Mouse (Mus musculus): ENCODE measurements around the gene Ptprd.

Ptprd gene

DNA sequence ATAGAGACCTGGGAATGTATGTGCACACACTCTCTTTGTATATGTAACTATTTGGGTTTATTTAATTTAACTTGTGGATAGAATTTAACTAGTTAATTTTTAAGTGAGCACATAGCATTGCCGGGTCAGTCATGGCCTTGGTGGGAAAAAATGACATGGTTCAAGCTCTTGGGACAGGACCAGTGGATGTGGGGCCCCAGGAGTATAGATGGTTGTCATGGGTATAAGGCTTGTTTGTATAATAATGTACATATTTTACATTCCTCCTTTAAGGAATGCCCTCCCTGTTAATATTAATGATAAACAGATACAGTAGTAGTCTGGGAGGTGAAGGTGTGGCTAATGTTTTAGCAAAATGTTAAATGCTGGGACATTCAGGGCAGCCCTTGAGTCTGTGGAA is 962.8 kb downstream of the Ptprd start:
- no peak for DNase-seq (ENCODE audit: low spot score)

DNA sequence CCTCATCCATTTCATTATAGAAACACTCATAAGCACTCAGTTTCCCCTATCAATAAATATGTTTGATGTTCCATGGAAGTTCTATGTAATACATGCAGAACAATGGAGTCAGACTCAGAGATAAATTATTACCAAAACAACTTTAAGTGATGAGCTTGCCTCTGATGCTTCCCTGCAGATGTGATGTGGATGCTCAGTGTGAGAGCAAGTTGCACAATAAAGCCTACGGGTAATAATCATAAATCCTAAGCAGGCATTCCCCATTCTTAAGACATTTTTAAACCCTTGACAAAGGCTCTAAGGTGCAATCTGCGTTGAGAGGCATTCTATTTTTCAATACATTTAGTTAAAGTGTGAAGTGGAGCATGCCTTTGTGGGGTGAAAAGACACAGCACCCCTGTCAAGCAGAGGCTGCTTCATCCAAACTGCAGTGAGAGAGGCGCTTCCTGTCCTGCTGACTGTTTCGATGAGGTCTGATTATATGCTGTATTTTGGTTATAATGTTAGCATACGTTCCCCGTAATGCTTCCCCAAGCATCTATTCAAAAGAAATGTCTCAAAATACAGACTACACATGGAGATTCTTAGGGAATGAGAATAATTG is 969.8 kb downstream of the Ptprd start:
- no peak for DNase-seq (ENCODE audit: low spot score)

DNA sequence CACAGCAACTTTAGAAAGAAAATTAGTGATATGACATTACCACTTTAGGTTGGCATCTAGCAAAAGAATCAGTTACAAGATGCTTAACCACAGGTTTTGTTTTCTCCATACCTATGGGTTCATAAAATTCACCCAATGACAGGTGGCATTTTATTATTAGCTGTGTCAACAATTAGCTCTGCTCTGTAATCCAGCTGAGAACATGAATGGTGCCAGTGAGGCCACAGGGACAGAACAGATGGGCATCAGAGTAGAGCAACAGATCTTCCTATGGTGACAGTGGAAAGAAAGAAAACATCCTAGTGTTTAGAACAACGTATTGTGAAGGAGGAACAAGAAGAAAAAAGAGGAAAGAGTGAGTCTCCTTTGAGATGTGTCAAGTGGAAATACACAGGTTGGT is 973.6 kb downstream of the Ptprd start:
- DNase-seq (ENCODE audit: low spot score): no peak

DNA sequence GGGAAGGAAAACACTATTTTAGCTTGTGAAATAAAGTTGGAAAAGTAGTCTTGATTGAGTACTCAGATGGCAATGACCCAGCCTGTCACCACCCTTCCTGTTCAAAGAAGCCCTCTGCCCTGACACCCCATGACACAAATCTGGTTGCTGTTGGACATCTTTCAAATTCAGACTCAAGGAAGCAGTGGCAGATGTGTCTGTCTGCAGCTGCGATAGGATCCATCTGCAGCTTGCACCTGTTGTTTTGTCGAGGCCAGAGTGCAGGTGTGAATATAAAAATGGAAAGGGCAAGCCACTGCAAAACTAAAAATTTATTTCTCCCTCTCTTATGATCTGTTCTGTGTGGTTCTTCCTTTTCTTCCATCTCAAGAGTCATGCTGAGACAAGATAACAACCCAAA is 978.5 kb downstream of the Ptprd start:
- DNase-seq (ENCODE audit: low spot score): no peak

DNA sequence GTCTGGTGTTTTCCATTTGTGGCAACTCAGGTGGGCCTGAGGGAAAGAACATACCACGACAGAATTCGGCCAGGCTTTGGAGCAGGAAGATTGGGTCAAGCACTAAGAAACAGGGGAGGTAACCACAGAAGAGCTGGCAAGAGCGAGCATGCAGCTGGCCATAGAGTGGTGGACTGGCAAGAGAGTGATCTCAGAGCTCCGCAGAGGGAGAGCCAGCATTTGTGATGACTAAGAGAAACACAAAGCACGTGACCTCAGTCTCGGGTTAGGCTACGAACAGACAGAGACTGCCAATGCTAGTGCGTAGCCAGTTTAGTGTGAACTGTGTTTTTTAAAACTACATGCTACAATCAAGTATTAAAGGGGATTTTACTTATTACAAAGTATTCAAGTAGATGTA is 1042.9 kb downstream of the Ptprd start:
- no peak for DNase-seq (ENCODE audit: low spot score)

DNA sequence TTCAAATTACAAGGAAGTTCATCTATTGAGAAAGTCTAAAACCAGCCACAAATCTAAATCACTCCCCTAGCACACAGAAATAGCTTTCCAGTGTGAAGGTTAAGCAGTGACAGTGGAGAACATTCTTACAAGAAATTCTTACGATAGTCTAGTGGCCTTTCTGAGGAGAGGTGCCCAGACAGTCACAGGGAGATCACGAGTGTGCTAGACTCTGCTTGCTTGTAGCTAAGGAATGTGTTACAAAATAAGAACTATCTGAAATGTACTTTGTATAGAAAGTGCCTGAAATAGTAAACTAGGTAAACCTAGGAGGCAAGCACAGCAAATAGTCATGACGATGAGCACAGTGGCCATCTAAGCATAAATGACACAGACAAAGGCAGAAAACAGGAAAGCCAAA is 1054.2 kb downstream of the Ptprd start:
- no peak for DNase-seq (ENCODE audit: low spot score)

DNA sequence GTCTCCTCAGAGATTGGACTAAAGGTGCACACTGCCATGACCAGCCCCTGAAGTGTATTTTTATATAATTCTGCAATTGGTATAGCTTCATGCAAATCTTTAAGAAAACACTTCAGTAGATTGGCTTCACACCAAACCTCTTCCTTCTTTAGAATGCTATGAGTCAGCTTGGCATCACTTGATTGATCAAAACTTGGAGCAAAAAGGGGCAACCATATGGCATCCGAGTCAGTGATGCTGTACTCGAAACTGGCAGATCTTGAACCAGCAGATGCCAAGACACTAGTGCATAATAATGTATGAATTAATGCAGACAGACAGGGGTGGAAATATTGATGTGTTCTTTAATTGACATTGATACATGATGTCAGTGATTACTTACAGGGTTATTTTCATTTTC is 1056.2 kb downstream of the Ptprd start:
- no peak for DNase-seq (ENCODE audit: low spot score)

DNA sequence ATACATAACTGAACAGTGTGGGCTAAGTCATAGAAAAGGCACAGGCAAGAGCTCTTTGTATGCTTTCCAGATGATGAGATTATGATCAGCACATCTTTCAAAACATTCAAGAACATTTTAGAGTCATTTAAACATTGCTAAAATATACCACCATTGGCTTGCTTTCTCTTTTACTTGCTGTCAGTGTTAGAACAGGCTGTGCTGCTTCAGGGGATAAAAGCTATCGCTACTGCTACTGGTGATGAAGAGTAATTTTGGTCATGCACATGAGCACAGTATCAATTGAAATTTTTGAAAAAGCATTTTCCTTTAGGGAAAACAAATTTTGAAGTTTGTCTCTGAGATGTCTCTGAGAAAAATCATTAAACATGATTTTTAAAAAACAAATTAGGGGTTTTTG is 1056.7 kb downstream of the Ptprd start:
- DNase-seq (ENCODE audit: low spot score): no peak

DNA sequence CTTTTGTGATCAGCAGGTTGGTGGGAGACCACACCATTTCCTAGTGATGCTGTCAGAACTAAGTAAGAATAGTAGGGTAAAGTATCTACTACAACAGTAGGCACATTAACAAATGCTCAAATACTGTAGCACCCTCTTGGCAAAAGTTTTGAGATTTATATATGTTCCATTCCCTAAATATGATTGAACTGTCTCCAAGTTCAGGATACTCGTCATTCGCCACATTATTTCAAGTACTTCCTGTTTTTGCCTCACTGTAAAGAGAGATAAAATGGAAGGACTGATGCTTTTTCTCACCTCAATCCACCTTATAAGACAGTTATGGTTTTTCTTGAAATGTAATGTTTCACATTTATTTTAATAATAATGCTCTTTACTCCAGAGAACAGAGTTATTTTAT is 1086.9 kb downstream of the Ptprd start:
- no peak for DNase-seq (ENCODE audit: low spot score)

DNA sequence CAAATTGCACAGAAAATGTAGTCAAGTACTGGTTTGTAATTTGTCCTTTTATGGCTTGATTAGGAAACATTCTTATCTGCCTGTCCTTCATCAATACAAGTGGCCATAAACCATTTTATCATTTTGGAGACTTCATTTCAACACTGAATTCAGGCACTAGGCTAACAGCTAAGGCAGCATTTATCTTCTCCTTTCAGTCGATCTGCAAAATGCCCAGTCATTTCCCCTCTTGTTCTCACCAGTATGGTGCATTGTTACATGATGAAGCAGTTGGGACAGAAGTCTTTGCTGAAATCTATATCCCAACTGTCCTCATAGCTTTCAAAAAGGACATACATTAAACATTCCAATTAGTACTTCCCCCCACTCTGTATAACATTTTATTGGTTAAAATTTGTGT is 1100.9 kb downstream of the Ptprd start:
- DNase-seq (ENCODE audit: low spot score): no peak

DNA sequence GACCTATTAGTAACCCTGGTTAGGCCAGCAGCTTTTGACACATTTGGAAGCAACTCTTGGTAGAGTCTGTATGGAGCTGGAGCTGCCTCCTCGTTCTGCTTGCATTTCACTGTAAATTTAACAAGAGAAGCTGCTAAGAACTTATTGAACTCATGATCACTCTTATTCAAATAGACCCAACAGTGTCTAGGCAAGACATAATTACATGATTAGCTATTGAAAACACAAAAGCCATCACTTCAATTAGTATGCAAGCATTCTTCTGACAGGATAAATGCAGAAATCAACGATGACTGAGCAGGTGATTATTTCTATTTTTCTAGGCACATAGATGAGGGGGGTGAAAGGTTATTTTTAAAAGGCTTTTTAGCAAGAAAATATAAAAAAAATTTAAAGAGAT is 1104.5 kb downstream of the Ptprd start:
- no peak for DNase-seq (ENCODE audit: low spot score)

DNA sequence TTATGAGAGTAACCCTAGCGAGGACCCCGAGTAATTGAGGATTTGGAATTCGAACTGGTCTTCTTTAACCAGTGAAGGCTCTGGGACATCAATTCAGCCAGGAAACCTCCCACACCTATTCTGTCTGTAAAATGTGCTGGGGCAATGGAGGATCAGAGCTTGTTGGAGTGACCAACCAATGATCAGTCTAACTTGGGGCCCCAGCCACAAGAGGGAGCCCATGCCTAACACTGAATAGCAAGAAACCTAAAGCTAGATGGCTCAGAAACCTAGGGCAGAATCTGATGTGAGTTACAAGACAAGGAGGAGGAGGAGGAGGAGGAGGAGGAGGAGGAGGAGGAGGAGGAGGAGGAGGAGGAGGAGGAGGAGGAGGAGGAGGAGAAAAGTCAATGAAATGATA is 1128.6 kb downstream of the Ptprd start:
- DNase-seq (ENCODE audit: low spot score): peak; percentile 0

DNA sequence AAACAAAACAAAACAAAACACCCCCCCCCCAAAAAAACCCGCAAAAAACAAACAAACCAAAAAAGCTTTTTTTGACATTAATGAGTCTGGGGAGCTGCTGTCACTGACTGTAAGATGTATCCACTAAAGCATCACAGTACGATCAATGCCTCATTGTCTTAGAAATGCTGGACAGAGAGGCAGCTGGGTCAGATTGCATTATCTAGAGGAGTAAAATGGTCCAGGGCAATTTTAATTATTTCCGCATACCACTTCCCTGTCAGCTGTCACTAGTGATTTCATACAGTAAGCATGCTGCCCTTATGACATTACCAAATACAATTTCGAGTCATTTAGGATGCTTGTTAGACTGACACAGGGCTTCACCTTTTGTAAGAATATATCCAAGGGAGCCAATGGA is 1134.2 kb downstream of the Ptprd start:
- no peak for DNase-seq (ENCODE audit: low spot score)

DNA sequence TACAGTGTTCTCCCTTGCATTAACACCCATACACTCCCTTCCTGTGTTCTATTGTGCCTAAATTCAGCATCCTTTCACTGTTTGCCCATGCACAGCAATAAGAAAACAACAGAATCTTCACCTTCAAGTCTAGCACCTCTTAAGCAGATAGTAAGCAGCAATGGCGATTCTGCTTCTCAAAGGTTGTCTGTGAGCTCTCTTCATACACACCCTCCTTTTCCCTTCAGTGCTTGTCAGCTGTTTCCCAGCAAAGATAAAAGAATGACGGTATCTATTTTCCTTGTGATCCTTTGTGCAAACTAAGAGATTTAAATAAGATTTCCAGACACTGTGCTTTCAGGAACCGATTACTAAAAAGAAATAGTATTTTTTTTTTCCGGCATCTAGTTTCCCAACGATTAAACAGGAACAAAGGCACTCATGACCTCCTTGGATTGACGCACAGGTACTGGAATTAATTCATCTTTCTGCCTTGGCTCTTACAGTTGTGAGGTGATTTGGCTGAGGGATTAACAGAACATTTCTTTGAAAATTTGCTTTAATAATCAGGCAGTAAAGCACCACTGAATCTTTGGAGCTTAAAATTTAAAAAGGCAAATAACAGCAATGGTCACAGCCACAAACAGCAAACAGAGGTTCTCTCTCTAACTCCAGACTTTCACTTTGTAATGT is 1161.1 kb downstream of the Ptprd start:
- DNase-seq (ENCODE audit: low spot score): no peak

DNA sequence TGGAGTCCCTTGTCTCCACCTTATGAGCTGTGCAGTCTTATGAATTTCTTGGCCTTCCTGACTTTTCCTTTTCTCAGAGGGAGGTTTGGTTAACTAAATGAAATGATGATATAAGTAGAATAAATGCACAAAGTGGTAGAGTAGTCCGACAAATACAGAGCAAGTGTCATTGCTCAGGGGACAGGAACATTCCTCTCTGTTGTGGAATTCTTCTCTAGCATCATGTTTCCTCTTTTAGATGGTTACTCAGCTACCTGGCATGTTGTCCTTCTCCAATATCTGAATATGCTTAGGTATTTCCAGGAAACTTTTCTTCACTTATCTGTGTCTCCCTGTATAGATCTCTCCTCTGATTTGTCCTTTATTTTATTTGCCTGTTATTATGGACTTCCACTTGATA is 1207.3 kb downstream of the Ptprd start:
- DNase-seq (ENCODE audit: low spot score): no peak

DNA sequence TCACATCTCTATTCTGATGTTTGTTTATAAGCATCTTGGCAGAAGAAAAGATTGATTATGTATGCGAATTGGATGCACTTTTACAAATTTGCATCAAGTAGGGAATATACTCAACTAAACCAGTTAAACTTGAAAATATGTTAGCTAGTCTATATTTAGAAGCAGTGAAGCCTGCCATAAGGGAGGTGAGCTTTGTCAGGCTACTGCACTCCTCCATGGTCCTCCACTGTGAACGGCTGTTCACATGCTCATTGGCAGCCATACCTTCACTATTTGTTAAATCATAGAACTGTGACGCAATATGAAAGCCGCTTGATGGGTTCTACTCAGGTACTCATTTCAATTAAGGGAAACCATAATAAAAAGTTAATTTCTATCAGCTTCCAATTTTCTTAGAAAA is 1215.6 kb downstream of the Ptprd start:
- no peak for DNase-seq (ENCODE audit: low spot score)

DNA sequence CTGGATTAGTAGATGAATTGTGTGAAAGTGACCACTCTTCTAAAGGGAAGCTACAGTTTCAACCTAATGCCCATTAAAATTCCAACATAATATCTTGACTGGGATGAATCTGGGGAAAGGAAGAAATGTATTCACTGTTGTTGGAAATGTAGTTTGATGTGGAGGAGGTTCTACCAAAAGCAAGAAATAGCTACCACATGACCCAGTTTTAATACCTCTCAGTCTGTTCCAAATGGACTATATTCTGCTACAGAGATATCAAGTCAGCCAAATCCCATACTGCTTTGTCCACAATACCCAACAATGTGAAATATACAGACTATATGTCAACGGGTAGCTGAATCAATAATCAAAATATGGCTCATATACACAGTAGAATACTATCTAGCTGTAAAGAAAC is 1221.8 kb downstream of the Ptprd start:
- DNase-seq (ENCODE audit: low spot score): no peak

DNA sequence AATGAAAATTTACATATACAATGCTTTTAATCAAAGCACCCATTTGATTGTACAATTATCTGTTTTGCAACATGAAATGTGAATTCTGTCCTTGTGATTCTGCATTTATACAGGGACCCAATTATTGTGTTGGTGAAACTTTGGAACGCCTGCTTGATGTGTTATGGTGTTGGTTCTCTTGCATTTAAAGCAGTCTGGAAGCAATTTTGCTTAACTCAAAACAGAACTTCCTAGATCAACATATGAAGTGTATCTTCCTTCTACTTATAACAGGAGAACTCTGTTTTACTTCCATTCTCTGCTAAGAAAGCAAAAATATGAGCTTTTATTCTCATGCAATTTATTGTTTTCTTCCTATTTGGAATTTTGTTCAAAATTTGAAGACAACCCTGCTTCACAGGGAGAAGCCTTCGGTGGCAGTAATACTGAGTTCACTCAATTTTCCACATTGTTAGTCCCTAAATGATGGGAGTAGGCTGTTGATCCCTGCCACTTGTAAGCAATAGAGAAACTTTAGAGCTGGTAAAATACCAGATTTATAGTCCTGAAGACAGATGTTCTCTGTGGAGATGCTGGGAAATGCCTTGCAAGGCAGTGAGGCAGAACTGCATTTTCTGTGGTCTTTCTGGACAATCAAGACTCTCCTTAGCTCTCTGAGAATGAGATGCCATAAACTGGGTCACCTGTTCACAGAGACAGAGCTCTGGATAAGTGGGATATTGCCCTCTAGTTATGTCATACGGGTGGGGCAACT is 1234.5 kb downstream of the Ptprd start:
- DNase-seq (ENCODE audit: low spot score): no peak

DNA sequence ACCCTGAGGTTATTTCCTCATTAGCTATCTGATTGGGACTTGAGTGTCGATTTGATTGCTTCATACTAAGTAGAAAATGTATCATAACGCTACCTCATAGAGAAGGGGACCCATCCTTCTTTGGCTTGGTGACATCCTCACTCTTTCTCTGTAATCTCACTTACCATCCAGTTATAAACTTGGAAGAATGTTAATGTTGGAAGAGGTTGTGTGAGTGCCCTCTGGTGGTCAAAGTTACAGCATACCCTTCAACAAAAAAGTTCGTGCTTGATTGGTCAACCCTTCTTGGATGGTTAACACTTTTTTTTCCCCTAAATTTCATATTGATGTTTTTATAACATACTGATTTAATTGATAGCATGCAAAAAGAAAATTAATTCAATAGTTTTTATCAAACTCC is 1263.5 kb downstream of the Ptprd start:
- no peak for DNase-seq (ENCODE audit: low spot score)

DNA sequence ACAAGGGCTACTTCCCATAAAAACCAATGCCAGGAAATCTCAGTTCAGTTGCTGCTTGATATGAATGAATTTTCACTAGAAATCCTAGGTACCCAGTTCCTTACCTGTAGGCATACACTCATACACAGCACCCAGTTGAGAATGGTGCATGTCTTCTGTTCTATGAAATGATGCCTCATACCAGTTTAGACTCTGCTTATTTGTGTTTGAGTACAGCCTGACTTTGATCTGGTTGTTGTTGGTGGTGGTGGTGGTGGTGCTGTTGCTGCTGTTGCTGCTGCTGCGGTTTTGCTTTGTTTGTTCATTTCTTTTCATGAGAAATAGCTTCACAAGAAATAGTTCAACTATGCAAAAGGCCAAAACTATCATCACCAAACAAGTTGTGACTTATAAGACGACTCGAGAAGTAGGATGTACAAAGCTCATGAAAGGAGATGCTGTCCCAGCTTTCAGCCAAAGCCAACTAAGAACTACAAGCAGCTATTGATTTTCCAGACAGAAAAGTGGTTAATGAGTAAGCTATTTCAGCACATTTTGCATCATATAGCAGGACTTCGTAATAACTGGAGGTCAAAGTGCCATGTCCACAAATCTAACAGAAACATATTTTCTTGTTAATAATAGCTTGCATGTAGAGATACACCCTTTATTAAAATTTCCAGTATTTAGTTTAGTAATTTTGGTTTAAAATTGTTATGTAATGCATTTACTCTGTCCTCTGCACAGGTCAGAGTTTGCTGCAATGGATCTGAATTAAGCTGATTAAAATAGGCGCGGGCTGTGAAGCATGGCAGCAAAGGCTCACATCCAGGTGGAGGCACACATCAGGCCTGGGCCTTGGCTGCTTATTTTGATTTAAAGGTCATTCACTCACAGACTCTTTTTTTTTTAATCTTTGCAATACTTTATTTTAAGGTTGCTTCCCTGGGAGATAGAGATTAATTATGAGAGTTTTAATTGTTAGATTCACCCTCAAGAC is 1270.1 kb downstream of the Ptprd start:
- DNase-seq (ENCODE audit: low spot score): no peak

DNA sequence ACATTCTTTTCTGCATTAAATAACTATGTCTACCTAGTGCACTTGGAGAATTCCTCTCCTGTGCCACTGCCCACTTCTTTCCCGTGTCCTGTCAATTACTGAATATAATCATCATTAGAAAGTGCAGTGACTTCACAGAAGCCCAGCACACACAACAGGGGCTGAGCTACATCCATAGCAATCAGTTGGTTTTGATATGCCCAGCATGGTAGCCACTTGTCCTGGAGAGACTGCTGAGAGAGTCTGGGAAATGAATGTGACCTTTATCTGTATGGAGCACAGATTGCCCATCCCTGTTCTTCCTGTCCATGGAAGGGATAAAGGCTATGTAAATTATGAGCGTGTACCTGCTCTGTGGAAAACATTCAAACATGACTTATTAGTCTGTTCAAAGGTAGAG is 1280.2 kb downstream of the Ptprd start:
- DNase-seq (ENCODE audit: low spot score): no peak

DNA sequence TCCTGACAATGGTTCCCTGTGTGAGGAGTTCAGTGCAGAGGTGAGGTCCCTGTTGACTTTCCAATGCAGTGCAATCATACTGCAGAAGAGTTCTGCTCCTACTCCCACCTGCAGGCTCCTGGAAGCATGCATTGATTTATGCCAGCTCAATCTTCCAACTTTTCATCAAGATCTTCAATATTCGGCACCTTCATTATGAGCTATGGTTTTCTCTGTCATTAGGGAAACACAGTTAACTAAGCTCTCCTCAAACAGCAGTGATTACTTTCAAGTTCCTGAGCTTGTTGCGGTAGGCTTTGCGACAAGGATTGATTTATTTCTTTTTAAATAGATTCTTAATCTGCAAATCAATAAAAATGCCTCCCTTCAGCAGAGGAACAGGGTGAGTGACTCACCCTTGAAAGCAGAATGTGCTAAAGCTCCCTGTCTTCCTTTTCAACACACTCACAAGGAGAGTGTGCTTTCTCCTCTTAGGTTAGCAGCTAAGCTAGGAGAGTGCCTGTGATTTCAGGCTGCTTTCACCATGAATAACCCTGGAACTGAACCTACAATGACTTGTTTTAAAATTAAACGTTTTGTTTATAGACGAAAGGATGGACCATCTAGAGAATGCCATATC is 1298.1 kb downstream of the Ptprd start:
- DNase-seq (ENCODE audit: low spot score): no peak

Measured in c-Kit-positive CD71-positive TER-119-positive erythroid progenitor cells, embryonic 14.5 days (primary cell).